Mouse (Mus musculus) layer of hippocampus, adult 9-11 months (tissue): ENCODE results near the gene Crkl.
A peak's percentile ranks its signal among the peaks of the same experiment; 100 is the strongest.
"Not testable (repeated sequence)": the region's sequence is repeated elsewhere in the genome, so short reads cannot be mapped to it uniquely, and the experiment has no call there.

Experiments
- DNase-seq: peaks from one replicate; pipeline ENCODE4 v3.0.0; 2022

The Crkl gene

DNA sequence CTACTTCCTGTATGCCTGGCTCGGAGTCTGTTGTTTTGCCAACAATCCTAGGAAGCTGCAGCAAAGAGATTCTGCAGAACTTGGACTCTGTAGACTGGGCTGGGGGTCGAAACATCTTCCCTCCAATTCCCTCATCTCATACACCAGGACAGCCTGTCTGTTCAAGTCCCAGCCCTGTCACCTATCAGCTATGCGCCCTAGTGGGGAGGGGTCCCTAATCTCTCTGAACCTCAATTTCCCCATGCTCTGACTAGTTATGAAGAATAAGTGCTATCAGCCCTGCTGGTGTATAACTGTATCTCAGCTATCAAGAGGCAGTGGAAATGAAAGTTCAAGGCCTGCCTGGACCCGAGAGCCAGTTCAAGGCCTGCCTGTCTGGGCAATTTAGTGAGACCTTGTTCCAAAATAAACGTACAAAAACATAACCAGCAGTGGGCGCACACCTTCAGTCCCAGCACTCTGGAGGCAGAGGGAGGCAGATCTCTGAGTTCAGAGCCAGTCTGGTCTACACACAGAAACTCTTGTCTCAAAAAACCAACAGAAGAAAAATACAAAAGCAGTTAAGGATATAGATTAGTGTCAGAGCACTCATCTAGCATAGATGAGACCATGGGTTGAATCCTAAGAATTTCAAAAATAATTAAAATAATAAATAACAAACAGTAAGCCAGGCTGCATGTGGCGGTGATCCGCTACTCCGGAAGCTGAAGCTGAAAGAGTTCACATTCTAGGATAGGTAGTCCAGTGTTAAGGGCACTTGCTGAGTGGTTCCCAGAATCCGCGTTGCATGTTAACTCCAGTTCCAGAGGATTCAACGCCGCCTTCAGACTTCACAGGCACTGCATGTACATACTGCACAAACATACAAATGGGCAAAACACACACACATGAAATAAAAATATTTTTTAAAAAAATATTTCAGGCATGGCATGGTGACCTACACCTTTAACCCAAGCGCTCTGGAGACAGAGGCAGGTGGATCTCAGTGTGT, 37.0 kb downstream of the Crkl start:
- no peak for DNase-seq

DNA sequence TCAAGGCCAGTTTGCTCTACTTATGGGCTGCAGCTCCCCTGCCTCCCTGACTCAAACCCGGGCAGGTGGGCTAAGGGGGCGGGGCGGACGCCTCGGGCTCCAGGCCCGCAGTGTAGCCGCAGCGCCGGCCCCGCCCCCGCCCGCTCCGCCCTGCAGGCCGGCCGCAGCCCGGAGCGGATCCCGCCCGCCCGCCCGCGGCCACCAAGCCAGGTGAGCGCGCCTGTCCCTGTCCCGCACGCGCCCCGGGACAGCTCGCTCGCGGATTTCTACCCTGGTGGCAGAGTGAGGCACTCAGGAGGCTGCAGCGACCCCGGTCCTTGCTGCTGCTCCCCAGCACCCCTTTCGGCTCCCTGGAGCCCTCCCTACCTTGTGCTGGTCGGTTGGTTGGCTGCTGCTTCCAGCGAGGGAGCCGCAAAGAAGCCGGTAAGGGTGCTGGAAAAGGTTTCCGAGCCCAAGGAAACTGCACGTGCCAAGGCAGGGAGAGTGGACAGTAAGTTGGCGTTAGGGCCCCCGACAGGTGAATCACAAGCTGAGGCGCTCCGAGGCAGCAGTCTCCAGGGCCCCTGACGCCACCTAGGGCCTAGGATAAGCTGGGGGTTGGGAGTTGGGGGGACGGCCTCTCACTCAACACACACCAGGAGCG, 37.8 kb downstream of the Crkl start, which contains the start of gene Aifm3:
Aifm3 (plus strand) TSS at position 143 of the 643 bp plus-strand sequence.
- DNase-seq = no peak

DNA sequence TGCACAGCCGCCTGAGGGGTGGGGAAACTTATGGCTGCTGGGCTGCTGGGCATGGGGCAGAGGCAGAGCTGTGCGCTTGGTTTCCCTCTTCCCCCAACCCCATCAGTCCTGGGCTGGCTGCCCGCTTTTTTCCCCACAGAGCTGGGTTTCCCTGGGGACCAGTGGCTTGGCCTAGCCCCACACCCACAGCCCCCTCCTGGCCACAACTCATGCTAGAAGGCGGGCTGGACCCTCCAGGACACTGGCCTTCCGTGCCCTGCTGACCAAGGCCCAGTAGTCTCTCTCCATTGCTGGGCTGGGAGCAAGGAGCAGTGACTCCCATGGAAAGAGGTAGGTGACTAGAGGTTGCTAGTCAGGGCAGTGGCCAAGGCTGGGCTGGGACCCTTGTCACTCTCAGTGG, 39.4 kb downstream of the Crkl start:
- no peak for DNase-seq

DNA sequence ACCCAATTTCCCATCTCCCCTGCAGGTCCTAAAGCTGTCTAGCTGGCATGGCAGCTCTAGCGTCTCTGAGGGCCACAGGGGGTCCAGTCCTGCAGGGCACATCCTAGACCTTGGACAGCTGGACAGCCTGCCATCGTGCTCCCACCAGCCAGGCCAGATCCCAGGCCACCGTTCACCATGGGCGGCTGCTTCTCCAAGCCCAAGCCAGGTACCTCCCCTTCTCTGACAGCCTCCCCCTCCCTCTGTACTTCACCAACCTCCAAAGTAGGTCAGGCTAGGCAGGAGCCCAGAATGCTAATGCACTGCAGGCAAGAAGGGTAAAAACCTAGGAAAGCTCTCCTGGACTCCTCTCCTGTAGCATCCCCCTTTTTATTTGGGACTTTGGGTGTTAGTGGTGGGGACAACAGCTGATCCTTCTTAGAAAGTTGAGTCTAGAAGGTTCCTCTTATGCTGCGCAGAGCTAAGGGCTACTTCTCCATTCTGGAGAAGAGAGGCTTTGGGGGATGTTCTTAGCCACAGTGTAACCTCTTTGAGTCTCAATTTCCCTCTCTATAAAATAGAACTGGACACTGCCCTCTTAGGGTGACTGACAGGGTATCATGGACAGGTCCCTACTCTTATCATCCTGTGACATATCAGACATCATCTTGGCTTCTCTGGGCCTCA, 40.2 kb downstream of the Crkl start:
- no peak for DNase-seq

DNA sequence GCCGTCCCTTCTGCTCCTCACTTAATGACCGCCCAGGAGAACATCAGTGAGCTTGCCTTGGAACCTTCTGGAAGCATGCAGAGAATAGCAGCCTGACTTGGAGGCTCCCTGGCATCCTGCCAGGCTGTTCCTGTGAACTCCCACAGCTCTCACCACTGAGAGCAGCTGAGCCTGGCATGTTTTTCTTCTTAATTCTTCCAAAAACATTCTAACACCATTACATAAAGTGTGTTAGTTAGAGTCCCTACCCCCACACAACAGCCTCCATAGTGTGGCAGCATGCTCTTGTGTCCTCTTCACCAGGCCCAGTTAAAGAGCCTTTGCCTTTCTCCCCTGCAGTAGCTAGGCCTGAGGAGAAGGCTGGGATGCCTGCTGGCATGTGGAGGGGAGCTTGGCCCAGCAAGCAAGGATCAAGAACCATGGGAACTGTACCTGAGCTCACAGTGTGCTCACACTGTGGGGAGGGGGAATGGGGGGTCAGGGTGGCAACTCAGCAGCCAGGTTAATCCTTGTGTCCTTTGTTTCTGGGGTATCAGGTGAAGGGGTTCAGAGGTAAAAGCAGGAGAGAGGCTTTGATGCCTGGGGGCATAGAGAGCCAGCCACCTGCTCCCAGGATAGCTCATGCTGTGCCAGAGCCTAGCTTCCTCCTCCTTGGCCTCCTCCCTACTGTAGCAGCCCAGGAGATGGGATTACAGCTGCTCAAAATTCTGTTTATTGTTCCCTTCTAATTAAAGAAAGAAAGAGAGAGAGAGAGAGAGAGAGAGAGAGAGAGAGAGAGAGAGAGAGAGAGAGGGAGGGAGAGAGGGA, 44.9 kb downstream of the Crkl start:
- DNase-seq = peak; percentile 95

DNA sequence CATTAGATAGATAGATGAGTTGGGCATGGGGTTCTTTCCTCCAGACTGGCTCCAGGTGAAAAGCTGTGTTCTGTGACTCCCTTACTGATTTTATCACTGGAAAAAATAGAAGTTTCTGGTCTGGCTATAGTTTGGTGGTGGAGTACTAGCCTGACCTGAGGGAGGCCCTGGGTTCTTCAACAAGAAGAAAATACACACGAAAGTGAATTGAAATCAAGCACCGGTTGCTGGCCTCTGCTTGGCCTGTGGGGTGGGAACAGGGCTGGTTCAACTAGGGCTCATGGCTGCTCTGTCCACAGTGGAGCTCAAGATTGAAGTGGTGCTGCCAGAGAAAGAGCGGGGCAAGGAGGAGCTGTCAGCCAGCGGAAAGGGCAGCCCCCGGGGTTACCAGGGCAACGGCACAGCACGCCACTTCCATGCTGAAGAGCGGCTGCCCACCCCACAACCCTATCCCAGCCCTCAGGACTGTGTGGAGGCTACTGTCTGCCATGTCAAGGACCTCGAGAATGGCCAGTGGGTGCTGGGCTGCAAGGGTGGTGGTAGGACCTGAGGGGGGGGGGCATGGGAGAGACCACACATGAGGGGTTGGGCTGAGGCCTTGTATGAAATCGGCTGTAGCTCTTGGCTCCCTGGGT, 47.6 kb downstream of the Crkl start:
- DNase-seq = no peak

DNA sequence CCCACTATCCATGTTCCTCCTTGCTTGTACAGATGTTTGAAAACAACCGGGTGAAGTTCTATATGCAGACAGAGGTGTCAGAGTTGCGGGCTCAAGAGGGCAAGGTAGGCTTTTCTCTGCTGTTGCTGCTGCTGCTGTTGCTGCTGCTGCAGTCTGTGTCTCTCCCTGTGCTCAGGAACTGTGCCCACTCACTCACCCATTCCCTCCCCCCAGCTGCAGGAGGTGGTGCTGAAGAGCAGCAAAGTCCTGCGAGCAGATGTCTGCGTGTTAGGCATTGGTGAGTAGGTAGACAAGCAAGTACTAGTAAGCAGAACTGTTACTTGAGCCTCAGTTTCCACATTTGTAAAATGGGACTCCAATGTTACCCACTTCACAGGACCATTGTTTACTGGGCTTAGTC, 50.9 kb downstream of the Crkl start:
- DNase-seq = no peak

DNA sequence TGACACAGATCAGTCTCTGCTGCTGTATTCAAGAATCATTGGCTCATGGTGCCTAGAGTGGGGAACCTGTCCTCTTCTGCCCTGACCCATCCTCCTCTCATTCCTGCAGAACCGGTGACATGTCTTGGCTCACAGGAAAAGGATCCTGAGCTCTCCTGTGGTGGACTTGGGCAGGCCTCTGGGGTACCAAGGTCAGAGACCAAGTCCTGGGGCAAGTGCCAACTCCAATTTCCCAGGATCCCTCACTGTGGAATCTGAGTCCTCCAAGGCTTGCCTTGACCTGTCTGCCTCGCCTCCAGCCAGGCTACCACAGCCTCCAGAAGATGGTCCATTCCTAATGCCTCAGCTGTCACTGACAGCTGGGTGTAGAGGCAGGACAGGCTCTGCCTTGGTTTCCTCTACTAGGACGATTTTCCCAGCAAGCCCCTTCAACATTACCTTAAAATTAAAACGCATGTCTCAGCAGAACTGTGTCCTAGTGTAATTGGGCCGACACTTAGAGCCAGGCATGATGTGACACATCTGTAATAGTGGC, 55.3 kb downstream of the Crkl start:
- DNase-seq = no peak

DNA sequence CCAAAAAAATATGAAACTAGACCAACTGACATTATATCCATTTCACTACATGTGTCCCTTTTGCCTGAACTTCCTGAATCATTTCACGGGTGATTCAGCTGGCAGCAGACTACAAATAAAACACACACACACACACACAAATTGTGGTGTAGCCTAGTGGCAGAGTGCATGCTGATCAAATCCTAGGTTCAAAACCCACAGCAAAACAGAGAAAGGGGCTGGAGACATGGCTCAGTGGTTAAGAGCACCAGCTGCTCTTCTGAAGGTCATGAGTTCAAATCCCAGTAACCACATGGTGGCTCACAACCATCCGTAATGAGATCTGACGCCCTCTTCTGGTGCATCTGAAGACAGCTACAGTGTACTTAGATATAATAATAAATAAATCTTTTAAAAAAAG, 56.2 kb downstream of the Crkl start:
- DNase-seq = not testable (repeated sequence)

DNA sequence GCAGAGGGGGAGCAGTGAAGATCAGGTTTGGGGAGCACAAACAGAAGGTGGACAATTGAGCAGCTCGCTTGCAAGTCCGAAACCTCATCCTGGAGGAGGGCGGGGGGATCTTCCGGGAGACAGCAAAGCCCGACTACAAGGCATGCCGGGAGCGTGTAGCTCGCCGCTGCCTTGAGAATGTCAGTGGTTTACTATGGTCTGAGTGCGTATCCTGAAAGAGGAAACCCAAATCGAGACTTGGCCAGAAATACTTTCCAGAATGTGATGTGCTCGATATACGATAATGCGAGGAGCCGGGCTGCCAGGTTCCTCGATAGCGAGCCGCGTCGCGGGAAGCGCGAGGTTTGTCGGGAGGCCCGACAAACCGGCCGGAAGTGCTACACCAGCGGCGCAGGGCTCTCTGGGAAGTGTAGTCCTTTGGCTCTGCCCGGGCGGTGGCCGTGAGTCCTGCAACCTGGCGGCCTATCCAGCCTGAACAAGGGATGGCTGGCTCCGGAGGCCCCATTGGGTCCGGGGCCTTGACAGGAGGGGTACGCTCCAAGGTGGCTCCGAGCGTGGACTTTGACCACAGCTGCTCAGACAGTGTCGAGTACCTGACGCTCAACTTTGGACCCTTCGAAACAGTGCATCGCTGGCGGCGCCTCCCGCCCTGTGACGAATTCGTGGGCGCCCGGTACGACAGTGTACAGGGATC, 56.9 kb downstream of the Crkl start, which contains the start of gene Lztr1:
Lztr1 (plus strand) TSS at position 143 of the 694 bp plus-strand sequence.
- DNase-seq = peak; percentile 90

DNA sequence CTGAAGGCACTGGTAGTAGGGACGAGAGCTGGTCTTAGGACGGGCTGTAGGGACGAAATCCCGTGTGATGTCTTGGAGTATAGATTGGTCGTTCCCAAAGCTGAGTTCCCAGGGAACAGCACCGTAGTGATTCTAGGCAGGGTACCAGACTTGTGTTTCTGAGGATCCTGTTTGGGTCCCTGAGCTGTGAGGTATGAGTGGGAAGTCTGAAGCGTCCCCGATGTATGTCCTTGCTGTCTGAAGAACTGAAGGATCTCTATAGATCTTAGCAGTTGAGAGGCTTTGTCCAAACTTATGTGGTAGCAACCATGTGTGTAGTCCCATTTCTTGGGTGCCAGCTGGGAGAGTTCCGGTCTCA, 57.4 kb downstream of the Crkl start:
- DNase-seq = no peak

DNA sequence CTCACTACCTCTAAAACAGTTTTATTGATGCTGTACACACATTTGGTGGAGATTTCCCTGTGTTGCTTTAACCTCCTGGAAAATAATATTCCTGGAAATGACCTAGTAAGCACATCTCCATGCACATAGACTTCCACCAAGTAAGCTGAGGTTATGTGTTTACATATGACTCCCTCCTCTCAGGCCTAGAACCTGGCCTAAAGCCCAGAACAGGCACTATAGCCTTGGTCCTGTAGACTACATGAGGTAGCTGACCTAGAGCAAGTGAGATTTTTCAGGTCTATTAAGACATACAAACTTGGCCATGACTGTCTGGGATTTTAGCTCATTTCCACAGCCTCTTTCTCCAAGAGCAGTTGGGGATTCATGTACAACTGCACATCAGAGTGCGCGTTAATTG, 58.4 kb downstream of the Crkl start:
- no peak for DNase-seq

DNA sequence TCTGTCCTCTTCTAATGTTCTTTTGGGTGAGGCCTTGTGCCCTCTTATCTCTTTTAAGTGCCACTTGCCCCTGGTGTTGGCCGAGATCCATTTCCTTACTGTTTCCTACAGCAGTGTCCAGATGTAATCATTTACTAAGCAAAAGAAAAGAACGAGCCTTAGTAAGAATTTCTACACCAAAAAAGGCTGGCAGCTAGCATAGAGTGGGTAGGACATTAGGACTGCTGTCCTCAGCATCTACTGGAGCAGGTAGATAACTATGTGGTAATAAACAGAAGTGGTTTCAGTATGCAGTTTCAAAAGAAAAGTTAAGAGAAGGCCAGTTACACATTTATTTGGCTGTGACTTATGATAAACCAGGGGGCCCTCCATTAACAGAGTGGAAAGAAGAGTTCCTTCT, 58.9 kb downstream of the Crkl start:
- no peak for DNase-seq

DNA sequence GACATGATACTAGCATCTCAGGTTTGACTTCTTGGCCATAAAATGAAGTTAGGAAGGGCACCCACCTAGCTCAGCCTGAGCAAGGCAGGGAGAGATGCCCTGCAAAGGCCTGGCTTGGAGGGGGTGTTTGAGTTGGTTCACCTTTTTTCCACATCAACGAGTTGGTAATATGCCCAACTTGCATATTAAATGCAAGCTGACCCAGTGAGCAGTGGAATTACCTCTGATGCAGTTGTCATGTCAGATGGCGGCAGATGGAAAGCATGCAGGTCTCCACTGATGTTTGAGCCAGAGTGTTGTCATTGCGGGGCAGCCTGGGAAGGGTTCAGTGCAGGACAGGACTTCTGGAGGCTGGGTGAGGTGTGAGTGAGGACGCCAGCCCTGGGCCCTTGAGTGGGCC, 59.6 kb downstream of the Crkl start:
- no peak for DNase-seq

DNA sequence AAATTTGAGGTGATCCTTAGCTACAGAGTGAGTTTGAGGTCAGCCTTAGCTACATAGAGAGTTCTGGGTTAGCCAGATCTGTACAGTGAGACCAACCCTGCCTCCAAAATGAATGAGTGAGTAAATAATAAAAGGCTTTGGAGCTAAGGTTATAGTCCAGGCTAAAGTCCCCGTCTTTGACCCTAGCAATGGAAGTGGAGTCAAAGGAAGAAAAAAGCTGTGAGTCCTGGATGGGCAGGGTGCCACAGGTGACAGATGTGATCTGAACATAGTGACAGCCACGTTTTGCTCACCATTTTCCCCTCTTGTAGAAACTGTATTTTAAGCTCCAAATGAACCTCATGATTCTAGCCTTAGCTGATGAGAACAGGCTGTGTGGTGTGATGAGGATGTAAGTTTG, 67.1 kb downstream of the Crkl start:
- DNase-seq = no peak

DNA sequence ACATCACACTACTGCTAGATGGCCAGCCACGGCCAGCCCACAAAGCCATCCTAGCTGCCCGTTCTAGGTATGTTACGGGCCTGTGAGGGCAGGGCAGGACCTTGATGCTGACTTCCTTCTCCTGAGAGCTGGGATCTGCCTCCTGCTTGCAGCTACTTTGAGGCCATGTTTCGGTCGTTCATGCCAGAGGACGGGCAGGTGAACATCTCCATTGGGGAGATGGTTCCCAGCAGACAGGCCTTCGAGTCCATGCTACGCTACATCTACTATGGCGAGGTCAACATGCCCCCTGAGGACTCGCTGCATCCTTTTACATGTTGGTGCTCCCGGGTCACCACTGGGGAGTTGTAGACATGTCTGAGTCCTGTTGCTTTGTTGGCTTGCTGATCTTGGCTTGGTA, 72.4 kb downstream of the Crkl start:
- DNase-seq = no peak

DNA sequence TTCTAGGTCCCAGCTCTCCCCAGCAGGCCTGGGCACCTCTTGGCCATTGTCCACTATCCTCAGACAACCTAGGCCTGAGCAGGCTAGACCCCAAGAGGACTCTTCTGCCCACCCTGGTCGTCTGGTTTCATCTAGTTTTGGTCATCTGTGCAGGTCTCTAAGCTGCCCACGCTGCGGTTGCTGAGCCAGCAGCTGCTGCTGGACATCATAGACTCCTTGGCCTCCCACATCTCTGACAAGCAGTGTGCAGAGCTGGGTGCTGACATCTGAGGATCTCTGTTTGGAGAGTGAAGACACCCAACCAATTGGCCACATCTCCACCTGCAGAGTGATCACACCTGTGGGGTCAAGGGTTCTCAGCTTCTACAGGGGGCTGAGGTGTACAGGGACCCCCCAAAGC, 73.7 kb downstream of the Crkl start:
- DNase-seq = no peak

DNA sequence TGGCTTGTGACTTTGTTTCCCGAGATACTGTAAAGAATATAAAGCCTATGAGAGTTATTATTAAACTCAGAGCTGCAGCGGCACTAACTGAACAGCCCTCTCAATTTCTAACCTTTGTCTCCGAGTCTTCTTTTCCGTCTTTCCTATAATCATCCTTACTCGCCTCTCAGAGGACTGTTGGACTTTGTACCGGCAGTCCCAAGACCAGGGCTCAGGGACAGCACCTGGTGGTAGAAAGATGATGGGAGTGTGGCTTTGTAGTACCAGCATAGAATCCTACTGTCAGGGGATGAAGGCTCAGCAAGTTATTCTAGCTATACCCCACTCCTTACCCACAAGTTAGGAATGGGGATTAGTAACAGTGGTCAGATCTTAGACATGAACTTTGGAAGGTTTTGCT, 74.4 kb downstream of the Crkl start:
- no peak for DNase-seq

DNA sequence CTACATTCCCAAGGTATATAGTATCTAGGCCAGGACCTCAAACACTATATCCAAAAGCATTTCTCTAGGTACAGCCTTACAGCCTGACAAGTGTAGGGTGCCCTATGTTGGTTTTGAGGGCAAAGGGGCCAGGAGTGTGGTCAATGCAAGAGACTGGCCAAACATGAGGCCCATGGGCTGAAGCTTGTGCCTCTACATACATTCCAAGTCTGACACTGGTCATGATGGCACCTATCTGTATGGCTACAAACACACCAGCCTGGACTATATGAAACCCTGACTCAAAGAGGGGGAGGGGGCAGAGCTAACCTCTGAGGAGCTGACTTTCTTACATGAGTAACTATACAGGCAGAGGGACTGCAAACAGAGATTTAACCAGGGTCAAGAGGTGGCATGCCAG, 75.8 kb downstream of the Crkl start:
- no peak for DNase-seq

DNA sequence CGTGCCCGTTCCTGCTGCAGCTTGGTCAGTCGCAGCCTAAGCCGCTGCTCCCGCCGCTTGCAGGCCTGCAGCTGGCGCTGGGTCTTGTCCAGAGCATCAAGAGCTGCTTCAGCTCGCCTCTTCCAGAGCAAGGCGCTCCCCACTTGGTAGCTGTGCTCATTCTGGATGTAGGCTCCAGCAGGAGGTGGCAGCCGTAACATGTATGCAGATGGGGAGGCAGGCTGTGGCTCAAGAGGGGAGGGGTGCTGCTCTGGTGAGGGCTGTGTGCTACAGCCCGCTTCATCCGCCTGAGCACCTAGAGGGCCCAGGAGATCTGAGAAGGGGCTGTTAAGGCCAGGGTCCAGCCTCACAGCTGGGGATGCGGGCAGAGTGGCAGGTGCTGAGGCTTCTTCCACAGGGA, 76.5 kb downstream of the Crkl start:
- no peak for DNase-seq

DNA sequence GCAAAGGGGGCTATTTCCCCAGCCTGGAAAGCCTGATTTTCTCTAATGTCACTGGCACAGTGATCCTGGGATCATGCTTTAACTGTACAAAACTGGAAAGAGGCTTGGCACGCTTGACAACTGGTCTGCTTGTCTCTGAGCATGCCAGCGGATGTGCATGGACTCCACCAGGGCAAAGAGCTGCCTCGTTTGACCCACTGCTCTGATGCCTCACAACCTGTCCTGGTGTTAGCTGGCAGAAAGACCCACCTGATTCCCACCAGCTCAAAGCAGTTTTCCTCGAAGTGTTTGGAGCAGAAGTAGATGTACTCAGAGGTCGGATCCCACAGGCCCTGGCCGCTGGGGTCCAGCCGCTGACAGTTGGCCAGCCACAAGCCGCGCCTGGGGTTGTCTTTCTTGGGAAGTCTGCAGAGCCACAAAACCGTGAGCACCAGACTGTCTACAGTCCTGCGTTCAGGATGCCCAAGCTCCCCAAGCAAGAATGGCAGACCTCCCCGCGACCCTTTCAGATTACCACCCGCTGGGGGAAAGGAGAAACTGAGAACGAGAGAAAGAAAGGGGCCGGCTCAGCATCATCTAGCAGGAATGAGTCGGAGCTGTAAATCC, 78.3 kb downstream of the Crkl start:
- no peak for DNase-seq
